ENCODE assay signal across 8 mouse cellular contexts in the genomic region with DNA sequence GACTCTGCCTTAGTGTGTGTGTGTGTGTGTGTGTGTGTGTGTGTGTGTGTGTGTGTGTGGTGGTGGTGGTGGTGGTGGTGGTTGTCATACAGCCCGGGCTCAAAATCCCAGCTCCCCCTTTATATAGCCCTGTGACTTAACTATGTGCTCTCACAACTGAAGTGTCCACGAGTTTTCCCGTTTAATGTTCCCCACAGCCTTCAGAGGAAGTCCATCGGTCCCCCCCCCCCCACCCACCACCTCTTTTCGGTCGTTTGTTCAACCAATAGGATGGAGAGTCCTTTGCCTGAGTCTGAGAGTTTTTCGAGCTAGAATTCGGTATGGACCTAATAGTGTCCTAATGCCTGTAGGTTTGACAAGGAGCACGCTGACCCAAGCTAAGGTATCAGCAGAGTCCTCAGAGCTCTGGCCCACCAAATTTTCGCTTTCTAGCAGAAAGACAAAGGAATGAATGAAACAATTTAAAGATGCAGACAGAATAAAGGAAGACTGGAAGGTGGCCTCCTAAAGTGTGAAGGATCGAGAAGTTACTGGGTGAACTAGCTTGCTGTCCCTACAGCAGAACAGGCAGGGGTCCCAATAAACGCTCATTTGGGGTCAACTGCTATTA. TPM values are rescaled to one million over a fixed set of nuclear protein-coding genes. Genes with fewer than 3 reads are reported as not detected.
DNase-seq lines count a peak whose midpoint lies in the region; ATAC-seq and TF ChIP-seq lines count a peak whose summit lies in the region.

No protein-coding gene starts in this region.

- 31% methylated on average over 12 of the region's 12 CpGs for WGBS in liver, embryonic 14.5 days (ENCODE audit: insufficient replicate concordance)

- intact Hi-C loops in left cerebral cortex, postnatal 25 days (cut with DNase I), result loop anchor here (1.0 kb wide), 1 partner anchor 22 kb away; no protein-coding TSS in a partner anchor

- H3K4me1 ChIP-seq in erythroblast, embryonic 14.5 days (ENCODE audit: control insufficient read depth), result peaks cover 90% of the 10 kb centered on the region
- peaks cover 29% of the 10 kb centered on the region for H3K4me1 ChIP-seq in testis, adult 2 months (ENCODE audit: control insufficient read depth, insufficient read depth, low read length)
- peaks cover 28 to 34% of the 10 kb centered on the region in 2 experiments for H3K4me1 ChIP-seq in liver, embryonic 14.5 days (replicated peaks; ENCODE audit: control insufficient read depth in 2 of 2, insufficient read depth in 2 of 2, low read length in 1 of 2)

- ATAC-seq in erythroblast, adult 5-6 weeks (replicated peaks; ENCODE audit: low FRiP score, poor library complexity, severe bottlenecking), result no peak
- no peak for ATAC-seq in liver, embryonic 14.5 days (ENCODE audit: insufficient read depth)

- H3K27me3 ChIP-seq in erythroblast, embryonic 14.5 days (ENCODE audit: control insufficient read depth), result peaks cover 8% of the 10 kb centered on the region
- no peaks in the 10 kb centered on the region for H3K27me3 ChIP-seq in testis, adult 2 months (ENCODE audit: control insufficient read depth, insufficient read depth, low read length)
- peaks cover 3% of the 10 kb centered on the region; the same call in 1 of the 2 replicates for H3K27me3 ChIP-seq in liver, embryonic 14.5 days (ENCODE audit: control insufficient read depth, insufficient read depth, low read length)

- DNase-seq in testis, postnatal 10 days (ENCODE audit: low spot score), result no peak
- DNase-seq in liver, embryonic 14.5 days (ENCODE audit: low read depth in 3 of 3, low spot score in 3 of 3), result no peak
- no peak for DNase-seq in c-Kit-positive CD71-positive TER-119-positive erythroid progenitor cells, embryonic 14.5 days (ENCODE audit: low spot score)
- no peak for DNase-seq in left cerebral cortex, postnatal 25 days (ENCODE audit: low spot score in 2 of 2)
- no peak for DNase-seq in adrenal gland, postnatal 10 days

- H3K4me3 ChIP-seq in erythroblast, embryonic 14.5 days (replicated peaks), result peak overlapping the region; percentile 82
- H3K4me3 ChIP-seq in testis, adult 2 months (ENCODE audit: control insufficient read depth, low read depth, low read length), result peak overlapping the region; percentile 89
- peak overlapping the region; percentile 71 to 94 for H3K4me3 ChIP-seq in liver, embryonic 14.5 days (ENCODE audit: insufficient read depth in 1 of 2, low read depth in 2 of 2, low read length in 2 of 2)

- peak overlapping the region; percentile 96 for H3K4me2 ChIP-seq in liver, embryonic 14.5 days (ENCODE audit: low read depth)

- TF ChIP-seq POLR2A in testis, adult 2 months (IDR thresholded peaks at IDR 0.05; ENCODE audit: control insufficient read depth, low read depth, low read length), result no peak

- H3K9ac ChIP-seq in liver, embryonic 14.5 days (replicated peaks), result peak overlapping the region; percentile 49

- TF ChIP-seq CTCF in testis, adult 2 months (IDR thresholded peaks at IDR 0.05; ENCODE audit: control insufficient read depth, insufficient read depth, insufficient replicate concordance, low read depth, low read length), result no peak
- no peak for TF ChIP-seq CTCF in liver, embryonic 14.5 days (IDR thresholded peaks at IDR 0.05; ENCODE audit: low read depth)

- peaks cover 24% of the 10 kb centered on the region for H3K36me3 ChIP-seq in erythroblast, embryonic 14.5 days (ENCODE audit: control insufficient read depth)
- H3K36me3 ChIP-seq in testis, adult 2 months (ENCODE audit: control insufficient read depth, insufficient read depth, low read length), result no peaks in the 10 kb centered on the region
- H3K36me3 ChIP-seq in liver, embryonic 14.5 days (replicated peaks; ENCODE audit: control insufficient read depth, insufficient read depth, low read depth), result peaks cover 6% of the 10 kb centered on the region

- no peak for TF ChIP-seq EP300 in liver, embryonic 14.5 days (IDR thresholded peaks at IDR 0.05; ENCODE audit: low read depth)

- H3K9me3 ChIP-seq in erythroblast, embryonic 14.5 days (ENCODE audit: control insufficient read depth, low read length), result no peaks in the 10 kb centered on the region
- no peaks in the 10 kb centered on the region for H3K9me3 ChIP-seq in liver, embryonic 14.5 days (ENCODE audit: control insufficient read depth, low read length)

- H3K27ac ChIP-seq in testis, adult 2 months (ENCODE audit: control insufficient read depth, insufficient read depth, low read depth, low read length), result no peak overlapping the region
- H3K27ac ChIP-seq in liver, embryonic 14.5 days, result peak overlapping the region; percentile 38; the same call in 1 of the 2 replicates

RNA-seq across cellular contexts. Expression of gene Ppp1r14b, which starts 1.1 kb away (rescaled TPM):
- polyA plus RNA-seq in erythroblast, embryonic 14.5 days (2012), result 15.6 and 17.4 TPM in 2 replicates
- total RNA-seq in erythroblast, adult 5-6 weeks (2015; ENCODE audit: low replicate concordance), result 30.9 and 57.8 TPM in 2 replicates
- 17.8 and 41.6 TPM in 2 replicates for total RNA-seq in erythroblast, adult 5-6 weeks (2017; ENCODE audit: low replicate concordance)
- polyA plus RNA-seq in testis, adult 2 months (2012; rRNA removed), result 139 and 154 TPM in 2 replicates
- polyA plus RNA-seq in liver, embryonic 14.5 days (2012; rRNA removed), result 52.2 and 69.6 TPM in 2 replicates
- polyA plus RNA-seq in liver, embryonic 14.5 days (2014; fragmentation: Nextera tagmentation; extraction: Ambion mirVana), result 74.0 and 79.2 TPM in 2 replicates
- total RNA-seq in left cerebral cortex, postnatal 25 days (2021), result 10 to 100 TPM; 49.8 to 57.2 TPM
- 100 to 1,000 TPM; 289 to 333 TPM for total RNA-seq in adrenal gland, postnatal 10 days (2021)

RNA-seq across cellular contexts. Expression of gene Plcb3, which starts 2.6 kb away (rescaled TPM):
- 0.12 and 0.22 TPM in 2 replicates for polyA plus RNA-seq in erythroblast, embryonic 14.5 days (2012)
- 0.19 and 0.42 TPM in 2 replicates for total RNA-seq in erythroblast, adult 5-6 weeks (2015; ENCODE audit: low replicate concordance)
- 2.5 and 6.8 TPM in 2 replicates for total RNA-seq in erythroblast, adult 5-6 weeks (2017; ENCODE audit: low replicate concordance)
- 13.9 and 14.6 TPM in 2 replicates for polyA plus RNA-seq in testis, adult 2 months (2012; rRNA removed)
- polyA plus RNA-seq in liver, embryonic 14.5 days (2012; rRNA removed), result 7.2 and 7.7 TPM in 2 replicates
- 4.6 and 4.9 TPM in 2 replicates for polyA plus RNA-seq in liver, embryonic 14.5 days (2014; fragmentation: Nextera tagmentation; extraction: Ambion mirVana)
- 10 to 100 TPM; 11.9 to 13.3 TPM for total RNA-seq in left cerebral cortex, postnatal 25 days (2021)
- total RNA-seq in adrenal gland, postnatal 10 days (2021), result 10 to 100 TPM; 45.7 to 63.5 TPM

RNA-seq across cellular contexts. Expression of gene Fkbp2, which starts 6.6 kb away (rescaled TPM):
- polyA plus RNA-seq in erythroblast, embryonic 14.5 days (2012), result 24.5 and 29.1 TPM in 2 replicates
- total RNA-seq in erythroblast, adult 5-6 weeks (2015; ENCODE audit: low replicate concordance), result 34.0 and 34.9 TPM in 2 replicates
- 31.0 and 34.8 TPM in 2 replicates for total RNA-seq in erythroblast, adult 5-6 weeks (2017; ENCODE audit: low replicate concordance)
- 28.3 and 29.1 TPM in 2 replicates for polyA plus RNA-seq in testis, adult 2 months (2012; rRNA removed)
- 31.7 and 46.1 TPM in 2 replicates for polyA plus RNA-seq in liver, embryonic 14.5 days (2012; rRNA removed)
- 65.7 and 67.1 TPM in 2 replicates for polyA plus RNA-seq in liver, embryonic 14.5 days (2014; fragmentation: Nextera tagmentation; extraction: Ambion mirVana)
- 100 to 1,000 TPM in 1 of 2 experiments, 10 to 100 TPM in 1; 98.0 to 104 TPM for total RNA-seq in left cerebral cortex, postnatal 25 days (2021)
- 10 to 100 TPM; 70.7 to 71.4 TPM for total RNA-seq in adrenal gland, postnatal 10 days (2021)

RNA-seq across cellular contexts. Expression of gene Vegfb, which starts 13.8 kb away (rescaled TPM):
- 2.3 and 2.7 TPM in 2 replicates for polyA plus RNA-seq in erythroblast, embryonic 14.5 days (2012)
- total RNA-seq in erythroblast, adult 5-6 weeks (2015; ENCODE audit: low replicate concordance), result 11.7 TPM in 2 replicates
- total RNA-seq in erythroblast, adult 5-6 weeks (2017; ENCODE audit: low replicate concordance), result 0.98 and 1.1 TPM in 2 replicates
- 7.5 and 8.4 TPM in 2 replicates for polyA plus RNA-seq in testis, adult 2 months (2012; rRNA removed)
- polyA plus RNA-seq in liver, embryonic 14.5 days (2012; rRNA removed), result 7.6 and 8.0 TPM in 2 replicates
- polyA plus RNA-seq in liver, embryonic 14.5 days (2014; fragmentation: Nextera tagmentation; extraction: Ambion mirVana), result 9.5 and 10.2 TPM in 2 replicates
- total RNA-seq in left cerebral cortex, postnatal 25 days (2021), result 10 to 100 TPM; 79.9 to 80.2 TPM
- 100 to 1,000 TPM; 110 to 139 TPM for total RNA-seq in adrenal gland, postnatal 10 days (2021)

RNA-seq across cellular contexts. Expression of gene Dnajc4, which starts 18.7 kb away (rescaled TPM):
- 3.8 and 5.5 TPM in 2 replicates for polyA plus RNA-seq in erythroblast, embryonic 14.5 days (2012)
- total RNA-seq in erythroblast, adult 5-6 weeks (2015; ENCODE audit: low replicate concordance), result 4.4 and 6.5 TPM in 2 replicates
- total RNA-seq in erythroblast, adult 5-6 weeks (2017; ENCODE audit: low replicate concordance), result 2.1 and 10.9 TPM in 2 replicates
- polyA plus RNA-seq in testis, adult 2 months (2012; rRNA removed), result 109 and 123 TPM in 2 replicates
- polyA plus RNA-seq in liver, embryonic 14.5 days (2012; rRNA removed), result 7.8 and 8.6 TPM in 2 replicates
- polyA plus RNA-seq in liver, embryonic 14.5 days (2014; fragmentation: Nextera tagmentation; extraction: Ambion mirVana), result 10.0 and 10.5 TPM in 2 replicates
- total RNA-seq in left cerebral cortex, postnatal 25 days (2021), result 10 to 100 TPM; 20.1 to 21.0 TPM
- 10 to 100 TPM; 46.0 to 58.5 TPM for total RNA-seq in adrenal gland, postnatal 10 days (2021)

Comparison
In these comparisons a context has a peak if more than half of its experiments do, and no peak if none do; other contexts are left out.
1. RNA of gene Ppp1r14b, which starts 1.1 kb away (total RNA-seq): 289 to 333 TPM in adrenal gland, postnatal 10 days; 17.8 to 57.8 TPM in erythroblast, adult 5-6 weeks and 49.8 to 57.2 TPM in left cerebral cortex, postnatal 25 days; every median in the first group is over 4 times any median in the second.
2. Peak in every context shown above with its lines, with median percentiles within 50 percentile points of each other: H3K4me3 ChIP-seq.